Mouse (Mus musculus): ENCODE data around the gene Hunk. TPM values are rescaled to one million over a fixed set of nuclear protein-coding genes. Genes with fewer than 3 reads are reported as not detected.
A peak's percentile ranks its signal among the peaks of the same experiment; 100 is the strongest.

The Hunk gene
- polyA plus RNA-seq, 1 experiment from 2014 or later, result 6.2 TPM

DNA sequence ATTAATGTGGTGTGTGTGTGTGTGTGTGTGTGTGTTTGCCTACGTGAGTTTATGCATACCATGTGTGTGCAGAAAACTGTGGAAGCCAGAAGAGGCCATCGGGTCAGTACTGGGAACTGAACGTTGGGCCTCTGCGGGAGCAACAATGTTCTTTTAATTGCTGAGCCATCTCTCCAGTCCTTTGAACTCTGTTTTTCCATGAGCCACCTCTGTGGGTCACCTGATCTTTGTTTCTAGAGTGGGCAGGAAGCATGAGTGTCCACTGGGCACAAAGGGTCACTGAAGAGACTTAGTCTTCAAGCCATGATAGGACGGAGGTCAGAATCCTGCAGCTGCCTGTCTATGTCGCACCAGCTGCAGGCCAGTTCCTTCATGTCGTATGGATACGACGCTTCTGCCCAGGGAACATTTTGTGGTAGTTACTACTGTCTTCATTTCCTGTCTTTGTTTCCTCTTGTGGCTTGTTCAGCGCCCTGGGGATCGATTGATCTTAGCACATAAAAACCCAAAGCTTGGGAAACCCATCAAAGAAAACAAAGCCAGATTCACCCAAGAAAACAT is 10.3 kb downstream of the Hunk start:
- 86% methylated on average over 11 of the region's 11 CpGs for WGBS

DNA sequence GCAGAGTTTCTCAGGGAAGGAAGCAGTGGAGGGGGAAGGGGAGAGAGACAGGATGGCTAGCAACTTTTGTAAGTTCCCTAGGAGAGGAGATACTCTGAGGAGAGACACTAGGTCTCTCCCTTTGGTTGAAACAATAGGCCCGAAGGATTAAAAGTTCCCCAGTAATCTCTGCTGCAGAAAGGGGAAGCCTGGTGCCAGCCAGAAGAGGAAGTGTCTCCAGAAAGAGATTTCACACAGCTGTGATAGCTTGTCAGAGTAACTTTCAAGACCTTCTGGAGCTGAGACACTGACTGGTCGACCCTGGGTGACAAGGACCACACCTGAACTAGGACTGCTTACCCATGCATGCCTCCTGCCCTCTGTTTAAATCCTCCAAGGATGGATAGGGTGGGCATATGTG is 11.1 kb downstream of the Hunk start:
- 78% methylated on average over 2 of the region's 2 CpGs for WGBS
- Histone ChIP-seq H3K4me2 (no peak overlapping the region), H3K36me3 (0 out of 2 replicates have a peak, but pooled peaks cover 5% of the 10 kb centered on the region)

More for the DNA sequence above, 10.3 kb downstream of the Hunk start:
- no peak overlapping the region for H3K9ac ChIP-seq
- no peak for ATAC-seq (ENCODE audit: low read depth)
- H3K9me3 ChIP-seq, result 0 out of 2 replicates have a peak, but pooled peaks cover 7% of the 10 kb centered on the region
- H3K27ac ChIP-seq (replicated peaks), result no peak overlapping the region
- peaks cover 36% of the 10 kb centered on the region for H3K4me1 ChIP-seq (replicated peaks)
- H3K27me3 ChIP-seq, result no peaks in the 10 kb centered on the region
- peaks cover 13% of the 10 kb centered on the region for H3K36me3 ChIP-seq
- H3K4me3 ChIP-seq, result no peak overlapping the region
- no peak overlapping the region for H3K4me2 ChIP-seq

DNA sequence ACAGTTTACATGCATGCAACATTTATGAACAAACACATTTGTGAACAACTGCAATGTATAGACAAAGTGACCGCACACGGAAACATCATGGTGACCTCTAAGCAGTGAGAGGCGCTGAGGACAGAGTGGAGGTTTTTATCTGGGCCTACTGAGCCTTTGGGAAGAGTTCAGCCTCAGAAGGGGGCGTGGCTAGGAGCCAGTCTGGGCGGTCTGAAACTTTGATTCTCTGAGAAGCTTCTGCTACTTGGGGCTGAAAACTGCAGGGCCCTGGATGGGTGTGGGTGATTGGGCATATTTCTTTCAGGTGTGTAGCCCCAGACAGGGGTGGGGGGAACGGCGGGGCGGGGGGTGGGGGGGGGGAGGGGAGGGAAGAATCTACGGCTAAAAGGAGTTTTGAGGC is 14.5 kb downstream of the Hunk start:
- Histone ChIP-seq H3K9ac (no peak overlapping the region), H3K4me3 (no peak overlapping the region), H3K27ac (replicated peaks) (no peak overlapping the region), H3K4me2 (no peak overlapping the region), H3K36me3 (no peaks in the 10 kb centered on the region), H3K9me3 (no peaks in the 10 kb centered on the region), H3K27me3 (no peaks in the 10 kb centered on the region), H3K4me1 (replicated peaks) (peaks cover 46% of the 10 kb centered on the region)
- WGBS, result 8% methylated on average over 9 of the region's 9 CpGs
- 0 out of 2 replicates have a peak, but pooled peaks have one; percentile 36 for ATAC-seq (ENCODE audit: low read depth)

More for the DNA sequence above, 11.1 kb downstream of the Hunk start:
- Histone ChIP-seq H3K27ac (replicated peaks) (no peak overlapping the region), H3K9me3 (no peaks in the 10 kb centered on the region), H3K9ac (no peak overlapping the region), H3K4me3 (no peak overlapping the region), H3K27me3 (no peaks in the 10 kb centered on the region), H3K4me1 (replicated peaks) (peaks cover 44% of the 10 kb centered on the region)
- no peak for ATAC-seq (ENCODE audit: low read depth)

DNA sequence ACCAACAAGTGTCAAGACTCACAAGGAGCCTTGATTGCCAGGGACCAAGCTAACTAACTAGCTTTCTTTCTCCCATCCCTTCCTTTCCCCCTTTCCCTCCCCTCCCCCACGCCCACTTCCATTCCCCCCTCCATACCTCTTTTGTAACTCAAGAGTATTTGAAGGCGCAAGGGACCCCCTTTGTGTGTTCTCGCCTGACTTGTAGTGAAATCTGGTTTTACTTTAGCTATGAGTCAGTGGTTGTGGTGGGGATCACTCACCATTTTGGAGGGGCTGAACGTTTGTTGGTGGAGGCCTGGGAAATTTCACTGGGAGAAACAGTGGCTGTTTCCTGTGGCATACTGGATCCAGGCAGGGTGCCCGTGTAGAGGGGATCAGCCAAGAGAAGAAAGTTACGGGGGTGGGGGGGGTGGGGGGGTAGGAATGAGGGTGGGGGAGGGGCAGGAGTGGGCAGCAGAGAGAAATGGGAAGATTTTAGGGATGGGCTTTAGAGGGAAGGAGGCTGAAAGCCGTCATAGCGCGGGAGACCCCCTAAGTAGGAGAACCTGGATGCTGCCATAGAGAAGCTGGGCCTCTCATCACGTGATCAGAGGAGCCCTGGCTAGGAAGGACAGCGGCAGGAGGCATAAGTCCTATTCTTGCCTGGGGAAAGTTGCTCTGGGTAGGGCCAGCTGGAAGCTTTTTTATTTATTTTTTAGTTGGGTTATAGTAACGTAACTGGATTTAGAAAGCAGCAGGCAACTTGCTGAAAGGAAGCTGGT is 15.3 kb downstream of the Hunk start:
- no peak overlapping the region for H3K9ac ChIP-seq
- H3K4me3 ChIP-seq, result no peak overlapping the region
- H3K4me2 ChIP-seq, result no peak overlapping the region
- H3K9me3 ChIP-seq, result no peaks in the 10 kb centered on the region
- no peak for ATAC-seq (ENCODE audit: low read depth)
- H3K4me1 ChIP-seq (replicated peaks), result peaks cover 49% of the 10 kb centered on the region
- no peaks in the 10 kb centered on the region for H3K36me3 ChIP-seq
- H3K27ac ChIP-seq (replicated peaks), result no peak overlapping the region
- WGBS, result 23% methylated on average over 12 of the region's 12 CpGs
- H3K27me3 ChIP-seq, result no peaks in the 10 kb centered on the region

DNA sequence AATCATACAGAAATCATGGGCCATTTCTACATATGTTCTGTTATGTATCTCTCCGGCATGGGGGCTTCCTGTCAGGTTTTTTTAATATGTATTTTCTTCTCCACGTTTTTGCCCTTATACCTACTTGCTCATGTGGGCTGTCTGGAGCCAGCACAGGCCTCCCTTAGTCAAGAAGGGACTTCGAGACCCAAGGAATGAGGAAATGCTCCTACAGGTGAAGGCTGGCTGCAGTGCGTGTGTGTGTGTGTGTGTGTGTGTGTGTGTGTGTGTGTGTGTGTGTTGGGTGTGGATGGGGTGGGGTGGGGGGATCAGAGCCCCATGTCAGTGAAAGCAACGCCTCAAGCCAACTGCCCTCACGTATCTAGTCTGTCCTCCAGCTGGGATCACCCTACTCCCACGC is 16.5 kb downstream of the Hunk start:
- H3K4me2 ChIP-seq, result no peak overlapping the region
- H3K27ac ChIP-seq (replicated peaks), result 0 out of 2 replicates have a peak overlapping the region, but pooled peaks have one; percentile 38
- no peaks in the 10 kb centered on the region for H3K36me3 ChIP-seq
- no peak overlapping the region for H3K4me3 ChIP-seq
- ATAC-seq (ENCODE audit: low read depth), result no peak
- peaks cover 50% of the 10 kb centered on the region for H3K4me1 ChIP-seq (replicated peaks)
- H3K9me3 ChIP-seq, result no peaks in the 10 kb centered on the region
- H3K9ac ChIP-seq, result no peak overlapping the region
- 80% methylated on average over 7 of the region's 7 CpGs for WGBS
- H3K27me3 ChIP-seq, result no peaks in the 10 kb centered on the region

DNA sequence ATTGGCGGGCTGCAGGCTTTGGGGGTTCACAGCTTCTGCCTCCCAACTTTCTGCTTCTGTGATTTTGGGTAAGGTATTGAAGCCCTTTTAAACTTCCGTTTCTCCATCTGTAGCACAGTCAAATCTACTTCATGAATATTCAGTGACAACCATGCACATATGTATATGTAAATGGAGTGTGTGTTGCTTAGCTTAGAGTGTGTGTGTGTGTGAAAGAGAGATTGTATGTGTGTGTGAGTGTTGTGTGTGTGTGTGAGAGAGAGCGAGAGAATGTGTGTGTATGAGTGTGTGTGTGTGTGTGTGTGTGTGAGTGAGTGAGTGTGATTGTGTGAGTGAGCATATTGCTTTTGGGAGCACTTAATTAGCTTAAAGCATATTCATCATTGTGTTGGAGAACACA is 19.4 kb downstream of the Hunk start:
- no peaks in the 10 kb centered on the region for H3K27me3 ChIP-seq
- no peak for ATAC-seq (ENCODE audit: low read depth)
- no peak overlapping the region for H3K27ac ChIP-seq (replicated peaks)
- no peak overlapping the region for H3K4me2 ChIP-seq
- H3K9me3 ChIP-seq, result no peaks in the 10 kb centered on the region
- peaks cover 72% of the 10 kb centered on the region for H3K4me1 ChIP-seq (replicated peaks)
- H3K4me3 ChIP-seq, result no peak overlapping the region
- no peaks in the 10 kb centered on the region for H3K36me3 ChIP-seq
- H3K9ac ChIP-seq, result no peak overlapping the region
- 71% methylated on average over 3 of the region's 3 CpGs for WGBS

DNA sequence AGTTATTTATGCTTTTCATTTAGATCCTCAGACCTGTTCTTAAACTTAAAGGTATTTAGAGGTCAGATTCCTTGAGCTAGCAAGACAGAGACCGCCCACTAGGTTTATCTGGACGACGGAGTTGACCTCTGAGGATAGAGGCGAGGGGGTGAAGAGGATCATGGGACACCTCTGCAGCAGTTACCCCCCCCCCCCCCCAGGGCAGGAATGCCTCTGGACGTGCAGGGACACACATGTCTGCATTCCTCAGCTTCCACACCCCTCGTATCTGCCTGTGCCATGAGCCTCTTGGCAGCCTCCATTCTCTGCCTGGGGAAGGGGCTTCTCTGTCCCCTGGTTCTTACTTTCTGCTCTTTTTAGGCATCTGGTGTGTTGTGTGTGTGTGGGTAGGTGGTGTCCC is 19.8 kb downstream of the Hunk start:
- WGBS, result 49% methylated on average over 6 of the region's 6 CpGs
- ATAC-seq (ENCODE audit: low read depth), result no peak
- Histone ChIP-seq H3K9me3 (no peaks in the 10 kb centered on the region), H3K27ac (replicated peaks) (no peak overlapping the region), H3K27me3 (no peaks in the 10 kb centered on the region), H3K9ac (no peak overlapping the region), H3K36me3 (no peaks in the 10 kb centered on the region), H3K4me1 (replicated peaks) (peaks cover 68% of the 10 kb centered on the region), H3K4me2 (no peak overlapping the region), H3K4me3 (no peak overlapping the region)

DNA sequence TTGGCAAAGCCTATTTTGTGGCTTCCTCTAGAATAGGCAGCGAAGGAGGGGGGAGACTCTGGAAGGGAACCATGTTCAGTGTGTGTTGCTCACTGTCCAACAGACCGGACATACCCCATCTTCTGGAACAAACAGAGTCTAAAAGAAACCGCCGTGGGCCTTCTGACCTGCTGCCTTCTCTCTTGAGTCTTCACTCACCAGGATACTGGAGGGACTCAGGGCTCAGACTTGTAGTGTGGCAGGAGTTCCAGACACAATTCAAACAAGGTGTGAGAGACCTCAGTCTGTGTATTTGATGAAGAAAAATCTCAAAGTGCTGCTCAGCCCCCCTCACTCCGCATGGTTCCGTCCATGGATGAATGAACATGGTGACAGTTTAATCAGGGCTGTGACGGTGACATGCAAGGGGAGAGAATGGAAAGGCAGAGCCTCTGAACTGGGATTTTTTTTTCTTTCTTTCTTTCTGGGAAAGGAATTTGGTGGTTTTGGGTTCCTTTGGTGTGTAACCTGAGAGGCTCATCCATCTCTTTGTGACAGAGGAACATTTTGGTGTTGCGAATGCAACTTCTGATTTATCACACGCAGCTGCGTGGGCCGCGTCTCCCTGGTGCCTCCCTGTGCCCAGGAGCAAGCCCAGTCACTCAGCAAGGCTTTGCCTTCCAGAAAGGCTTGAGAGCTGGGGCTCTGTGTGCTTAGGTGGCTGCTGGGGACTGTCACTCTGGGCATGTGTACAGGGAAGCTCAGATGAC is 21.9 kb downstream of the Hunk start:
- H3K9me3 ChIP-seq, result no peaks in the 10 kb centered on the region
- no peak overlapping the region for H3K4me3 ChIP-seq
- no peaks in the 10 kb centered on the region for H3K36me3 ChIP-seq
- 15% methylated on average over 12 of the region's 12 CpGs for WGBS
- no peaks in the 10 kb centered on the region for H3K27me3 ChIP-seq
- peak overlapping the region; percentile 42; the same call in 1 of the 2 replicates for H3K27ac ChIP-seq (replicated peaks)
- H3K9ac ChIP-seq, result peak overlapping the region; percentile 32; the same call in 1 of the 2 replicates
- H3K4me1 ChIP-seq (replicated peaks), result peaks cover 47% of the 10 kb centered on the region
- 0 out of 2 replicates have a peak, but pooled peaks have one; percentile 46 for ATAC-seq (ENCODE audit: low read depth)
- no peak overlapping the region for H3K4me2 ChIP-seq

DNA sequence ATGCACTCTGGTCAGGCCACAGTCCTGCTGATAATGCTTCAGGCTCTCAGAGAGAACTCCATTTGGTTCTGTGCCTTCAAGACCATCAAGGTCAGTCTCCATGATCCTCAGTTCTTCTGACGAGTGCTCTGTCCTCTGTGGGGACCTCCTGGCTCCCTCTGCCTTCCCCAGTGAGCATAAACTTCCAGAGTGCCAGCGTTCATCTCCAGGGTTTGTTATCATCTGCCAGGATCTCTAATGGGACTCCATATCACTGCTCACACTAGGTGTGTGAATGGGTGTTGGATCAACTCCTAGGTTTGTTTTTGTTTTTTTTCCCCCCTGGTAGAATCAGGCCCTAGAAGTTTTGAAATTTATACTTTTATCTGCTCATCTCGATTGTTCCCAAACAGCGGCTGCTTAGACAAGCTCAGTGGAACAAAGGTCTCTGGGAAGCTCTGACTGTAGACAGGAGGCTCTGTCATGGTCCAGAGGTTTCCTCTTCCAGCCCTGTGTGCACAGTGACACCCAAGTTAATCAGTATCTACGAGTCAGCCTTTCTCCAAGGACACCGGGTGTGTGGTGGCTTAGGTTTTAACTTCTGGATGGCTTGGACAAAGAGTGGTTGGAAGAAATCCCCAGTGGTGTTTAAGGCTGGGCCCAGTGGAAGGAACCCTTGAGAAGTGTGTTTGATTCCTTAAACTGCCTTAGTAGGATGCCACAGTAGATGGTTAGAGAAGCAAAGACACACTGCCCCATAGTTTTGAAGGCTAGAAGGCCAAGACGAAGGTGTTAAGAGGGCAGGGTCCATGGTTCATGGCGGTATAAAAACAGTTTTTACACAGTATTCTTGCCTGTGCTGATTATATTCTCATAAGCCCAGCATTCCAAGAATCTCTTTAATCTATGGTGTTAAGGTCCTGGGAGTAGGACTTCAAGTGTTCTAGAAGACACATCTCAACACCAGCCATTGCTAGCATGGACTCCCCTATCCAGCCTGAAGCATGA is 26.6 kb downstream of the Hunk start:
- 93% methylated on average over 8 of the region's 8 CpGs for WGBS
- no peaks in the 10 kb centered on the region for H3K9me3 ChIP-seq
- H3K27me3 ChIP-seq, result no peaks in the 10 kb centered on the region
- H3K4me1 ChIP-seq (replicated peaks), result peaks cover 27% of the 10 kb centered on the region
- peaks cover 11% of the 10 kb centered on the region for H3K36me3 ChIP-seq
- no peak overlapping the region for H3K4me3 ChIP-seq
- H3K27ac ChIP-seq (replicated peaks), result no peak overlapping the region
- ATAC-seq (ENCODE audit: low read depth), result no peak
- no peak overlapping the region for H3K9ac ChIP-seq
- H3K4me2 ChIP-seq, result no peak overlapping the region

DNA sequence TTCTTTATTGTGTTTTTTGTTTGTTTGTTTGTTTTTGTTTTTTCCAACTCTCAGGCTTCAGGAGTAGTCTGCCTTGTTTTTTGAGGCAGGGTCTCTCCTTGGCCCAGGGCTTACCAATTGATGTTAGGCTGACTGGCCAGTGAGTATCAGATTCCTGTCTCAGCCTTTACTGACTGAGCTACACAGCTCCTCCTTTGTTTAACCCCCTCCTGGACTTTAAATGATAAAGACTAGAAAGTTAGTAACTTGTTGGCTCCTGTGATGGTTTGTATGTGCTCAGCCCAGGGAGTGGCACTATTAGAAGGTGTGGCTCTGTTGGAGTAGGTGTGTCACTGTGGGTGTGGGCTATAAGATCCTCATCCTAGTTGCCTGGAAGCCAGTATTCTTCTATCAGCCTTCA is 30.8 kb downstream of the Hunk start:
- peaks cover 42% of the 10 kb centered on the region for H3K4me1 ChIP-seq (replicated peaks)
- H3K27me3 ChIP-seq, result no peaks in the 10 kb centered on the region
- peaks cover 11% of the 10 kb centered on the region for H3K36me3 ChIP-seq
- H3K4me2 ChIP-seq, result no peak overlapping the region
- H3K27ac ChIP-seq (replicated peaks), result no peak overlapping the region
- no peak overlapping the region for H3K9ac ChIP-seq
- H3K4me3 ChIP-seq, result no peak overlapping the region
- ATAC-seq (ENCODE audit: low read depth), result no peak
- no peaks in the 10 kb centered on the region for H3K9me3 ChIP-seq

DNA sequence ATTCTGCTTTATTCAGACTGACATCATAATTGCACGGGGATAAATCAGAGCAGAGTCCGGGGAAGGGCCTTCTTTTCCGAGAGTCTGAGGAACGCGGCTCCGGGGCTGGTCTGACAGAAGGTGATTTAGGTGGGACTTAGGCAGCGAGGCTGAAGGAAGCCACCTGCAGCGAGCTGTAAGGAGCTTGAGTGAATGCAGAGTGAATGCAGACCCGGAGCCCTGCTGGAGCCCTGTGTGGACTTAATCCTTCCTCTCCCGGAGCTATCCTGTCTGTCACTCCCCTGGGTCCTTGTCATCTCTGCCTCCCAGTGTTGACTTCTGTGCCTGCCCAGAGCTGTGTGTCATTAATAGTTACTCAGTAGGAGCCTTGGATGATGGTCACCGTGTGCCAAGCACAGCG is 32.8 kb downstream of the Hunk start:
- Histone ChIP-seq H3K9ac (no peak overlapping the region), H3K27me3 (no peaks in the 10 kb centered on the region), H3K4me2 (peak overlapping the region; percentile 26), H3K36me3 (peaks cover 2% of the 10 kb centered on the region), H3K4me1 (replicated peaks) (peaks cover 63% of the 10 kb centered on the region), H3K9me3 (no peaks in the 10 kb centered on the region), H3K27ac (replicated peaks) (peak overlapping the region; percentile 74), H3K4me3 (no peak overlapping the region)
- 4% methylated on average over 12 of the region's 12 CpGs for WGBS
- peak; percentile 75 for ATAC-seq (ENCODE audit: low read depth)
